Mouse (Mus musculus) spleen, adult 2 months (tissue): ENCODE results near the gene Klhl30.

ENCODE experiments used
- CTCF ChIP-seq: fragments of 200-500 bp; IDR thresholded peaks from 2 replicates; pipeline ENCODE4 v1.5.1; 2011; ENCODE audit warnings: mild to moderate bottlenecking, inconsistent platforms; ENCODE audit not compliant: insufficient read depth, insufficient read length, insufficient replicate concordance; ENCODE audit errors: extremely low read depth
- POLR2A ChIP-seq: fragments of 200-500 bp; IDR thresholded peaks from 2 replicates; pipeline ENCODE4 v1.6.1; 2011; ENCODE audit warnings: low read depth, low read length, inconsistent platforms

DNA sequence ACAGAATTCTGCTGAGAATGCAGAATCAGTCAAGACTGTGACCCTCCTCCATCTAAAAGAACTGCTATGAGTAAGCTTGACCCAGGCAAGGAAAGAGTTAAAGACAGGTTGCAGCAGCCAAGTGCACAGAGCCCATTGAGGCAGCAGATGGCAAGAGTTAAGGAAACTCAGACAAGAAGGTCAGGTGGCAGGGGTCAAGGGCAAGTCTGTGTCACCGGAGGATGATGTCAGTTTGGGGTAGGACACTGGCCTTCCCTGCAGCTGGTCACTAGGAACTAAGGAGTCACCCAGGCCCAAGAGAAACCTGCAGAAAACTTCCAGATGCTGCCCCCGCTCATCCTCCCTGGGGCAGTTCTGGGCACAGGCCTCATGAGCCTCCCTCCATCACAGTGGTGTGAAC, 26.2 kb upstream of the Klhl30 start:
- no peak for TF ChIP-seq POLR2A
- TF ChIP-seq CTCF = no peak
